Mouse (Mus musculus) ES-Bruce4 (cell line): ENCODE data around the gene Ntn1. TPM values are rescaled to one million over a fixed set of nuclear protein-coding genes. Genes with fewer than 3 reads are reported as not detected.

Experiments used
- H3K27ac ChIP-seq: 2 replicates; pipeline ENCODE4 v1.5.1; 2012; ENCODE audit warnings: low read length, inconsistent platforms; ENCODE audit not compliant: insufficient read depth
- H3K27me3 ChIP-seq: 2 replicates; pipeline ENCODE4 v1.6.1; 2012; ENCODE audit warnings: mild to moderate bottlenecking, low read length, inconsistent platforms; ENCODE audit not compliant: control insufficient read depth, poor library complexity, insufficient read depth, severe bottlenecking
- H3K36me3 ChIP-seq: 2 replicates; pipeline ENCODE4 v1.6.1; 2012; ENCODE audit warnings: inconsistent platforms, mild to moderate bottlenecking, low read length, moderate library complexity; ENCODE audit not compliant: control insufficient read depth, poor library complexity, insufficient read depth, severe bottlenecking
- H3K4me1 ChIP-seq: one replicate; pipeline ENCODE4 v1.8.1; 2011; ENCODE audit warnings: low read length; ENCODE audit not compliant: control insufficient read depth, insufficient read depth
- H3K4me3 ChIP-seq: 2 replicates; pipeline ENCODE4 v1.5.1; 2011; ENCODE audit warnings: low read depth, mild to moderate bottlenecking, low read length
- H3K9ac ChIP-seq: 2 replicates; pipeline ENCODE4 v1.6.1; 2012; ENCODE audit warnings: low read depth, mild to moderate bottlenecking, inconsistent platforms; ENCODE audit not compliant: poor library complexity, severe bottlenecking
- H3K9me3 ChIP-seq: replicated peaks from 2 replicates; pipeline ENCODE4 v1.6.1; 2012; ENCODE audit warnings: mild to moderate bottlenecking, low read length, inconsistent platforms; ENCODE audit not compliant: control insufficient read depth, poor library complexity, insufficient read depth, severe bottlenecking
- CTCF ChIP-seq: IDR thresholded peaks from one replicate; pipeline ENCODE4 v1.8.1; 2011; ENCODE audit warnings: low read depth, low read length
- EP300 ChIP-seq: IDR thresholded peaks from 2 replicates; pipeline ENCODE4 v1.6.1; 2011; ENCODE audit warnings: low read depth, low read length; ENCODE audit not compliant: insufficient read depth
- POLR2A ChIP-seq: IDR thresholded peaks from one replicate; pipeline ENCODE4 v1.8.1; 2011; ENCODE audit warnings: low read length; ENCODE audit not compliant: insufficient read depth
- polyA plus RNA-seq: library from polyadenylated mRNA; stranded (reverse); fragments of >200 nt; gene quantifications from 2 replicates; pipeline ENCODE4 v1.2.4, GENCODE M21; 2011; ENCODE audit warnings: low read depth; ENCODE audit not compliant: missing spikeins, insufficient read depth, insufficient read length

Ntn1 gene
- 22.3 and 22.6 TPM in 2 replicates for polyA plus RNA-seq

GRCm38 (mm10) chr11:68400727-68401219, at the start of gene Ntn1:
Gene Ntn1 (minus strand): TSS chr11:68400823.
- Histone ChIP-seq H3K36me3 (no peaks in the 10 kb centered on the region), H3K4me3 (peak within 1 kb of the TSS; percentile 66), H3K4me1 (no peaks in the 10 kb centered on the region), H3K27me3 (peaks cover 13% of the 10 kb centered on the region; the same call in 1 of the 2 replicates), H3K9me3 (no peaks in the 10 kb centered on the region), H3K9ac (peak within 1 kb of the TSS; percentile 88), H3K27ac (0 out of 2 replicates have a peak within 1 kb of the TSS, but pooled peaks have one; percentile 8)
- TF ChIP-seq POLR2A (no peak), EP300 (peak; percentile 93), CTCF (no peak)

DNA sequence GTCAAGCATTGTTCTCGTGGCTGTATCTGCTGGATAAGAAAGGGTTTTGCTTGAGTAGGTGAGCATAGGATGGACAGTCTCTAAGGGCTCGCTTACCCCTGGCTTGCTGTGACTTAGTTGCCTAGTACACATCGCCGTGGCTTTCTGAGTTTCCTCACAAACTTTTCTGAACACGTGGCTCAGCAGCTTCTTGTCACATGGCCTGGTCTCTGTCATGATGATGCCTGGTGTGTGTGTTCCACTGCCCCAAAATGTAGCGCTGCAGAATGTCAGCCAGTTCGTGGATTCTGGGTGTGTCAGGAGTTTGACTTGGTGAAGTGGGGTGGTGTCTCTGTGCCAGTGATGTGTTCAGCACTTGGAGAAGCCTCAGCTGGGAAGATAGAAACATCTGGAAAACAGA, 47.7 kb upstream of the Ntn1 start:
- H3K36me3 ChIP-seq: no peaks in the 10 kb centered on the region
- no peak overlapping the region for H3K27ac ChIP-seq
- H3K9me3 ChIP-seq: no peaks in the 10 kb centered on the region
- no peaks in the 10 kb centered on the region for H3K4me1 ChIP-seq
- TF ChIP-seq POLR2A (no peak), EP300 (no peak), CTCF (no peak)
- no peaks in the 10 kb centered on the region for H3K27me3 ChIP-seq
- H3K4me3 ChIP-seq: no peak overlapping the region
- no peak overlapping the region for H3K9ac ChIP-seq

- Histone ChIP-seq H3K36me3 (no peaks in the 10 kb centered on the region), H3K9me3 (no peaks in the 10 kb centered on the region), H3K27me3 (no peaks in the 10 kb centered on the region), H3K9ac (no peak overlapping the region), H3K4me1 (no peaks in the 10 kb centered on the region), H3K4me3 (no peak overlapping the region), H3K27ac (no peak overlapping the region)
- TF ChIP-seq CTCF: no peak
- no peak for TF ChIP-seq EP300
- no peak for TF ChIP-seq POLR2A
These were observed 46.6 kb upstream of the Ntn1 start for GRCm38 (mm10) chr11:68447242-68447641.

DNA sequence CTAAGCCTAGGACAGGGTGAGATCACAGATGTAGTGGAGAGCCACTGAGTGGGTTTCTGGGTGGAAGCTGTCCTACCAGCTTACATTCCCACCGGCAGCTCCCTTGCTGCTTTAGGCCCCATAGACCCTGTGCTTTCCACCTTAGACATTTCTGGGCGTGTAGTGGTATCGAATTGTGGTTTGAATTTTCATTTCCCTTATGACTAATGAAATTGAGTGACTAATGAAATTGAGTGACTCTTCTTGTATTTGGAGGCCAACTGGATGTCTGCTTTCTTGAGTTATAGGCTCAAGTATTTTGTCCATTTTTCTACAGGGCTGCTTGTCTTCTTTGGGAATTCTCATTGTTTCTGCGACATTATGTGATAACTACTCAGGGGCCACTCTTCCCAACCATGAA, 45.9 kb upstream of the Ntn1 start:
- Histone ChIP-seq H3K4me1 (no peaks in the 10 kb centered on the region), H3K36me3 (no peaks in the 10 kb centered on the region), H3K9me3 (no peaks in the 10 kb centered on the region), H3K27me3 (no peaks in the 10 kb centered on the region), H3K4me3 (no peak overlapping the region), H3K27ac (no peak overlapping the region), H3K9ac (no peak overlapping the region)
- TF ChIP-seq CTCF (no peak), POLR2A (no peak), EP300 (no peak)

GRCm38 (mm10) chr11:68445901-68446300, 45.3 kb upstream of the Ntn1 start:
- Histone ChIP-seq H3K9me3 (no peaks in the 10 kb centered on the region), H3K36me3 (no peaks in the 10 kb centered on the region), H3K4me1 (no peaks in the 10 kb centered on the region), H3K9ac (no peak overlapping the region), H3K27ac (no peak overlapping the region), H3K27me3 (peaks cover under 1% of the 10 kb centered on the region; the same call in 1 of the 2 replicates), H3K4me3 (no peak overlapping the region)
- TF ChIP-seq CTCF (no peak), POLR2A (no peak), EP300 (no peak)

DNA sequence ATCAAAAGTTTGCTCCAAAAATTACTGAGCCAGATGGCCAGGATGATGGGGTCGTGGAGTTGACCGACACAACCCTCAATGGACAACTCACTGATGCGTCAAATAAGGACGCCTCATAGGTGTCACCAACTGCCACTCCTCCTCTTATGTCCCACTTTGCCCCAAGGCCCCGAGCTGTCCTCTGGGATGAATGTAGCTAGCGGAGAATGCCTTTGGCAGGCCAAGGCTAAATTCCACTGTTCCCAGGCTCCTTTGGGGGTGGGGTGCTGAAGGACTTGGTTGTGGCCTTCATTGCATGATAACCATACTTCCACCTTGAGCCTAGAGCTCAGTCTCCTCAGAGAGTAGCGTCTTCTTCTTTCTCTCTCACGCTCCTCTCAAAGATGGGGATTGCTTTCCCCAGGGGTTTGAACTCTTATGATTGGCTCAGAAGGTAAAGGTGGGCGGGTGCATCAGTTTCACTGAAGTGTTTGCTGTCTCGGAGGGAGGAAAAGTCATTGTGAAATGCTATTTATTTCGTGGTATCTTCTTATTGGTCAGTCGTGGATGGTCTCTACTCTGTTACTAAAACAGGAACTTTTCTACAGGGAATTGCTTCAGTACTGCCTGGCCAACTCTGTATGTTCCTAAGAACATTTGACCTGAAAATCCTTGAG, 42.5 kb upstream of the Ntn1 start:
- H3K36me3 ChIP-seq: no peaks in the 10 kb centered on the region
- H3K4me1 ChIP-seq: no peaks in the 10 kb centered on the region
- peaks cover 2% of the 10 kb centered on the region for H3K27me3 ChIP-seq
- no peak overlapping the region for H3K27ac ChIP-seq
- no peaks in the 10 kb centered on the region for H3K9me3 ChIP-seq
- no peak overlapping the region for H3K9ac ChIP-seq
- TF ChIP-seq EP300 (no peak), POLR2A (no peak), CTCF (no peak)
- no peak overlapping the region for H3K4me3 ChIP-seq
